Mouse (Mus musculus): ENCODE results near the gene Prr5. TPM values are rescaled to one million over a fixed set of nuclear protein-coding genes. Genes with fewer than 3 reads are reported as not detected.
A peak's percentile ranks its signal among the peaks of the same experiment; 100 is the strongest.
"Not testable (repeated sequence)": the region's sequence is repeated elsewhere in the genome, so short reads cannot be mapped to it uniquely, and the experiment has no call there.

Prr5 gene
- polyA plus RNA-seq, 1 experiment: not detected

DNA sequence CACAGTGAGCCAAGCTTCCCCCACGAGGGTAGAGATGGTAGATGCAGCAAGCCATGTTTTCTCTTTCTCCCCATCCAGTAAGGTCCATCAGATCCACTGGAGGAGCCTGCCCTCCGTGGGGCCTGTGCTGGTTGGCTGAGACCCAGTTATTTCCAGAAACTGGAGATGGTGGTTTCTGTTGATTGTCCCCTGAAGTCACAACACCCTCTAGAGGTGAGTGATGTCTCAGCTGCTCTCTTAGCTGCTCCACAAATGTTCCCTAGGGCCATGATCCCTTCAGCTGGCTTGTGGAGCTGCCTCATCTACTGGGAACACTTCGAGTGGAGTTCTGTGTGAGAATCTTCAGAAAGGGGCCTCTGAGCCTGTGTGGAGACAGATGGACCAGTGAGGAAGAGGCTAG, 49.4 kb downstream of the Prr5 start:
- Histone ChIP-seq H3K27ac (ENCODE audit: insufficient read depth, low read depth, low read length) (no peak overlapping the region), H3K4me3 (ENCODE audit: insufficient read depth, low read length) (no peak overlapping the region), H3K4me1 (ENCODE audit: control insufficient read depth, insufficient read depth, low read length) (no peaks in the 10 kb centered on the region)
- TF ChIP-seq CTCF (IDR thresholded peaks at IDR 0.05; ENCODE audit: low read depth, low read length): no peak
- no peak for TF ChIP-seq POLR2A (IDR thresholded peaks at IDR 0.05; ENCODE audit: borderline replicate concordance, low read depth, low read length)

- Histone ChIP-seq H3K4me1 (ENCODE audit: control insufficient read depth, insufficient read depth, low read length) (no peaks in the 10 kb centered on the region), H3K4me3 (ENCODE audit: insufficient read depth, low read length) (peak within 1 kb of the TSS; percentile 24; the same call in 1 of the 2 replicates), H3K27ac (ENCODE audit: insufficient read depth, low read depth, low read length) (no peak within 1 kb of the TSS)
- no peak for TF ChIP-seq CTCF (IDR thresholded peaks at IDR 0.05; ENCODE audit: low read depth, low read length)
- no peak for TF ChIP-seq POLR2A (IDR thresholded peaks at IDR 0.05; ENCODE audit: borderline replicate concordance, low read depth, low read length)
Observed at GRCm38 (mm10) chr15:84719791-84720190, 50.4 kb downstream of the Prr5 start, which contains the start of gene Arhgap8. TSS of gene Arhgap8 (plus strand) at chr15:84720052.

- peak overlapping the region; percentile 24; the same call in 1 of the 2 replicates for H3K4me3 ChIP-seq (ENCODE audit: insufficient read depth, low read length)
- H3K27ac ChIP-seq (ENCODE audit: insufficient read depth, low read depth, low read length): no peak overlapping the region
- TF ChIP-seq CTCF (IDR thresholded peaks at IDR 0.05; ENCODE audit: low read depth, low read length): no peak
- TF ChIP-seq POLR2A (IDR thresholded peaks at IDR 0.05; ENCODE audit: borderline replicate concordance, low read depth, low read length): no peak
Observed at GRCm38 (mm10) chr15:84720291-84721204, 51.1 kb downstream of the Prr5 start.

DNA sequence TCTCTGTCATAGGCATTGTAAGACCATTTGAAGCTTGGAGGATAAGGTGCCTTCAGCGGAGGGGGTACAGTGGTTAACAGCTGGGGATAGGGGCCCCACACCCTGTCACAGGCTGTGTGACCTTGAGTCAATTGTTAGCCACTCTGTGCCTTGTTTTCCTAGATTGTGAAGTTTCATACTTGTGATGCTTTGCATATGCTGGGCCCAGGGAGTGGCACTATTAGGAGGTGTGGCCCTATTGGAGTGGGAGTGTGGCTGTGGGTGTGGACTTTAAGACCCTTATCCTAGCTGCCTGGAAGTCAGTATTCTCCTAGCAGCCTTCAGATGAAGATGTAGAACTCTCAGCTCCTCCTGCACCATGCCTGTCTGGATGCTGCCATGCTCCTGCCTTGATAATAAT, 54.2 kb downstream of the Prr5 start:
- H3K27ac ChIP-seq (ENCODE audit: insufficient read depth, low read depth, low read length); H3K4me1 ChIP-seq (ENCODE audit: control insufficient read depth, insufficient read depth, low read length); H3K4me3 ChIP-seq (ENCODE audit: insufficient read depth, low read length): not testable (repeated sequence)

More at GRCm38 (mm10) chr15:84720291-84721204, 51.1 kb downstream of the Prr5 start:
- H3K4me1 ChIP-seq (ENCODE audit: control insufficient read depth, insufficient read depth, low read length): no peaks in the 10 kb centered on the region

GRCm38 (mm10) chr15:84724199-84724598, 54.8 kb downstream of the Prr5 start:
- H3K4me1 ChIP-seq (ENCODE audit: control insufficient read depth, insufficient read depth, low read length): no peaks in the 10 kb centered on the region
- no peak for TF ChIP-seq POLR2A (IDR thresholded peaks at IDR 0.05; ENCODE audit: borderline replicate concordance, low read depth, low read length)
- TF ChIP-seq CTCF (IDR thresholded peaks at IDR 0.05; ENCODE audit: low read depth, low read length): no peak
- H3K27ac ChIP-seq (ENCODE audit: insufficient read depth, low read depth, low read length): no peak overlapping the region
- no peak overlapping the region for H3K4me3 ChIP-seq (ENCODE audit: insufficient read depth, low read length)

DNA sequence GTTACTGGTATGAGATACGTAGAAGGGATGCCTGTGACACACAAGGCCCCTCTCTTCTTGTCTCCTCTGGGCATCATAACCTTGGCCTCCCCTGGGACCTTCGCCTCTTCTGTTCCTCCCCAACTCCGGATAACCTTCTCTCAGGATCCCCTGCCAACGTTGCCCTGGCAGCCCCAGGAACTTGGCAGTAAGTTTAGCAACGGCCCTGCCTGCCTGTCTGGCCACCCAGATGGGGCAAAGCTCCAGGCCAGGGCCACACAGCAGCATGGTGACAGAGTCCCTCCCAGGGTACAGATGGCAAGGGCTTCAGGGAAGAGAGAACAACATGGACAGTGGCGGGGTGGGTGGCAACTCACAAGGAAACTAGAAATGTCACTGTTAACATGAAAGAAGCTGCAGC, 60.3 kb downstream of the Prr5 start:
- H3K4me1 ChIP-seq (ENCODE audit: control insufficient read depth, insufficient read depth, low read length): no peaks in the 10 kb centered on the region
- H3K4me3 ChIP-seq (ENCODE audit: insufficient read depth, low read length): no peak overlapping the region
- TF ChIP-seq POLR2A (IDR thresholded peaks at IDR 0.05; ENCODE audit: borderline replicate concordance, low read depth, low read length) (no peak), CTCF (IDR thresholded peaks at IDR 0.05; ENCODE audit: low read depth, low read length) (no peak)
- no peak overlapping the region for H3K27ac ChIP-seq (ENCODE audit: insufficient read depth, low read depth, low read length)

DNA sequence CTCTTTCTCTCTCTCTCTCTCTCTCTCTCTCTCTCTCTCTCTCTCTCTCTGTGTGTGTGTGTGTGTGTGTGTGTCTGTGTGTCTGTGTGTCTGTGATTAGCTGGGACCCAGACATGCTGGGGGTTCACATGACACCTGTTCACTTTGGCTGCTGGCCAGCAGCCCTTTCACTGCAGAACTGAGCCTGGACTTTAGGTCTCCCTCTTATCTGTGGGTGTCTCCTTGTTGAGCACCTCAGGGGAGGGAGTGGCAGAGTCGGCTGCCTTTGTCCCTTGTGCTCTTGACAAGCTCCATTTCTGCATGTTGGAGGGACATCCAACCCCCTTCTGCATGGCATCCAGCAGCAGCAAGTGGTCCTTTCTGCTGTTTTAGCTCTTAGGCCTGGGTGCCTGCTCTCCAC, 61.5 kb downstream of the Prr5 start:
- no peaks in the 10 kb centered on the region for H3K4me1 ChIP-seq (ENCODE audit: control insufficient read depth, insufficient read depth, low read length)
- TF ChIP-seq POLR2A (IDR thresholded peaks at IDR 0.05; ENCODE audit: borderline replicate concordance, low read depth, low read length) (no peak), CTCF (IDR thresholded peaks at IDR 0.05; ENCODE audit: low read depth, low read length) (no peak)
- no peak overlapping the region for H3K27ac ChIP-seq (ENCODE audit: insufficient read depth, low read depth, low read length)
- no peak overlapping the region for H3K4me3 ChIP-seq (ENCODE audit: insufficient read depth, low read length)

GRCm38 (mm10) chr15:84731676-84732424, 62.4 kb downstream of the Prr5 start:
- TF ChIP-seq CTCF (IDR thresholded peaks at IDR 0.05; ENCODE audit: low read depth, low read length) (no peak), POLR2A (IDR thresholded peaks at IDR 0.05; ENCODE audit: borderline replicate concordance, low read depth, low read length) (no peak)
- Histone ChIP-seq H3K4me3 (ENCODE audit: insufficient read depth, low read length) (no peak overlapping the region), H3K4me1 (ENCODE audit: control insufficient read depth, insufficient read depth, low read length) (no peaks in the 10 kb centered on the region), H3K27ac (ENCODE audit: insufficient read depth, low read depth, low read length) (no peak overlapping the region)

- H3K27ac ChIP-seq (ENCODE audit: insufficient read depth, low read depth, low read length): no peak overlapping the region
- H3K4me1 ChIP-seq (ENCODE audit: control insufficient read depth, insufficient read depth, low read length): no peaks in the 10 kb centered on the region
- TF ChIP-seq CTCF (IDR thresholded peaks at IDR 0.05; ENCODE audit: low read depth, low read length) (no peak), POLR2A (IDR thresholded peaks at IDR 0.05; ENCODE audit: borderline replicate concordance, low read depth, low read length) (no peak)
- no peak overlapping the region for H3K4me3 ChIP-seq (ENCODE audit: insufficient read depth, low read length)
Observed at GRCm38 (mm10) chr15:84732425-84732749, 63.0 kb downstream of the Prr5 start.

All from bone marrow macrophage, adult 2 months (primary cell).